Mouse (Mus musculus): ENCODE results near the gene Akr1c19. TPM values are rescaled to one million over a fixed set of nuclear protein-coding genes. Genes with fewer than 3 reads are reported as not detected.
A peak's percentile ranks its signal among the peaks of the same experiment; 100 is the strongest.

The Akr1c19 gene
- total RNA-seq, 2 experiments from 2014 or later = 1.2 to 1.5 TPM

DNA sequence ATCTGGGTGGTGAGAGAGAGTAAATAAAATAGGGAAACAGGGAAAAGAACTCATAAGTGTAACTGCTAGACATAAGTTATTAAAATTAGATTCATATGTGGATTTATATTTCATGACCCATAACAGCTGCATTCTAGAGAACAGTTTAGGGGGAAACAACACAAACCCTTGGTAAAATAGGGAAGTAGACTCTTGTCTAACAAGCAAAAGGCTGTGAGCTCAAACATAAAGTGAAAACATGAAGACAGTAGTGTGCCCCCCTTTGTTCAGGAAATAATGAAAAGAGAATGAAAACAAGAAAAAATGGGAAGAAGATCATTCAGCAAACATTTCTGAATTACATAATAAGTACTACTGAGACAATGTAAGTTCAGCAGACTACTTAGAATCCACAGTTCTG, 42.4 kb downstream of the Akr1c19 start:
- no peak for DNase-seq

DNA sequence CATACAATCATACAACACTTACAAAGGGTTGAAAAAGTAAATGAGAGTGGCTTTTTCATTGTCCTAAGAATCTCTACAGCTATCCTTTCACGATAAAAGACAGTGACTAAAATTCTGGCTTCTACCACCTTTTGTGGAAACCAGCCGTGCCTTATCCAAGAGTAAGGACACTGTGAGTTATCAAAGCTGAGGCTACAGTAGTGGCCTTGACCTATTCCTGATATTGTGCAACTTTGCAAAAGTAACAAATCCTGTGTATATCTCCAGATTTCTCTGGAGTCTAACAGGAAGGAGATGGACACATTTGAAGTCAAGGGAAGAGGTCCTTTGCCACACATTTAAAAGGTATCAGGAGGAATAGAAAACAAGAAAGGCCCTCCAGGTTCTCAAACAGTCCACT, 49.0 kb downstream of the Akr1c19 start:
- DNase-seq = no peak

DNA sequence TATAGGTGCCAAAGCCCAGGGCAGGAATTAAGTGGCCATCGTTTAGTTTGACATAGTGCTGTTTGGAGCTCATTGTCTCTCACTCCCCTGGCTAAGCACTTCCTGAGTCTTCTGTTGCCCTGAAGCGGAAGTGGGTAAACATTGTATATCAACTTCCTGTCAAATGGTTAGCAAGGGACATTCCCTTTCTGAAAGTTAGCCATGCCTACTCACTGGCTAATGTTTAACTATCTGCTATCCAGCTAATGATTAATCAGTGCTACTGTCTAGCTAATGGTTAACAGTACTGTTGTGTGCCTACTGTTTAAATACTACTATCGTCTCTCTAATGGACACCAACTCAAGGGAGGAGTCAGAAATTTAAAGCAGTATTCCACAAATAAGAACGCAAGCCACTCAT, 50.8 kb downstream of the Akr1c19 start, which contains the start of gene Akr1c12:
Gene Akr1c12 (minus strand): TSS at position 150 of the 400 bp plus-strand sequence.
- DNase-seq = no peak

DNA sequence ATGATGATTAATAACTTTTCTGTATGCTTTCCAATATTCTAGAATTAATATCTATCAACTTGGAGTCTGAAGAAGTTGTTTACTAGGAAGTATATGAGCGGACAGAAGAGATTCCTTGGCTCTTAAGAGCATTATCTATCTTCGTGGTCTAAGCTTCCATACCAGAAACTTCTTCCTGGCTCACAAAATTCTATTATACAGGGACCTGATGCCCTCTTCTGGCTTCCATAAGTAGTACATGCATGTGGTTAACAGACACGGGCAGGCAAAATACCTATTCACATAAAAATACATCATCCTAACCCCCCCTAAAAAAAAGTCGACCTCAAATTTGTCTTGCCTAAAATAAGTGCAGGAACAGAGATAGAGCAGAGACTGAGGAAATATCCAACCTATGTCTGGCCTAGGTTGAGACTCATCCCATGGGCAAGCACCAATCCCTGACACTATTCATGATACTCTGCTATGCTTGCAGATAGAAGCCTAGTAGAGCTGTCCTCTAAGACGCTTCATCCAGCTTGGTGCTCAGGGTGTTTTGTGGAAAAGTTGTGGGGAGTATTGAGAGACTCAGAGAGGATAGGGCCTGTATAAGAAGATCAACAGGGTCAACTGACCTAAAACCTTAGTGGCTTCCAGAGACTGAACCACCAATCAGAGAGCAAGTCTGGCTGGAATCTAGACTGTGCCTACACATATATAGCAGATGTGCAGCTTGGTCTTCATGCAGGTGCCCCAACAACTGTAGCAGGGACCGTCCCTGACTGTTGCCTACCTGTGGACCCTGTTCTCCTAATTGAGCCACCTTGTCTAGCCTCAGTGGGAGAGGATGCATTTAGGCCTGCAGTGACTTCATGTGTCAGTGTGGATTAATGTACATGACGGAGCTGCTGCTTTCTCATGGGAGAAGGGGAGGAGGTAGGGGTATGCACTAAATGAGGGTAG, 53.2 kb downstream of the Akr1c19 start:
- peak; percentile 56 for DNase-seq

DNA sequence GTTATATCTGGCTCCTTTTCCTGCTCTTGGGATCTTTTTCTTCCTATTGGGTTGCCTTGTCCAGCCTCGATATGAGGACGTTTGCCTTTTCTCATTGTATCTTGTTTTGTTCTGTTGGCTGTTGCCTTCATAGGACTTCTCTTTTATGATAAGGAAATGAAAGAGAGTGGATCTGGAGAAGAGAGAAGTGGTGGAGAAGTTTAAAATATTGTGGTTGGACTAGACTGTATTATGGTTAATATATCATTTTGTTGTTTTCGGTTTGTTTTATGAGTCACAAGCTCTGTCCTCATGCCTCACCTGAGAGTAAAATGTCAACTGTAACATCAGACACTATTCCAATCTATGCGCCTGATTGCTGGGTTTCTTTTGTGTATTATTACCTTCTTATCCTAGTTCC, 68.5 kb downstream of the Akr1c19 start:
- no peak for DNase-seq

Other genes with a start within 250 kb of the Akr1c19 start
- 1 to 10 TPM; 5.4 to 5.6 TPM for gene Akr1c14, start 179.7 kb upstream of the Akr1c19 start, total RNA-seq (2021)
- gene Akr1c18, start 78.0 kb upstream of the Akr1c19 start, total RNA-seq (2021) = not detected
- gene Akr1c13, start 37.5 kb upstream of the Akr1c19 start, total RNA-seq (2021) = 1 to 10 TPM; 1.5 to 1.8 TPM
- not detected for gene Akr1c12, start 50.7 kb downstream of the Akr1c19 start, total RNA-seq (2021)
- gene Akr1c6, start 205.6 kb downstream of the Akr1c19 start, total RNA-seq (2021) = not detected

All from heart, postnatal 4 days (tissue).